Mouse (Mus musculus): ENCODE data around the gene Dhx58. TPM values are rescaled to one million over a fixed set of nuclear protein-coding genes. Genes with fewer than 3 reads are reported as not detected.

The Dhx58 gene
- polyA plus RNA-seq, 1 experiment, result 6.5 TPM

DNA sequence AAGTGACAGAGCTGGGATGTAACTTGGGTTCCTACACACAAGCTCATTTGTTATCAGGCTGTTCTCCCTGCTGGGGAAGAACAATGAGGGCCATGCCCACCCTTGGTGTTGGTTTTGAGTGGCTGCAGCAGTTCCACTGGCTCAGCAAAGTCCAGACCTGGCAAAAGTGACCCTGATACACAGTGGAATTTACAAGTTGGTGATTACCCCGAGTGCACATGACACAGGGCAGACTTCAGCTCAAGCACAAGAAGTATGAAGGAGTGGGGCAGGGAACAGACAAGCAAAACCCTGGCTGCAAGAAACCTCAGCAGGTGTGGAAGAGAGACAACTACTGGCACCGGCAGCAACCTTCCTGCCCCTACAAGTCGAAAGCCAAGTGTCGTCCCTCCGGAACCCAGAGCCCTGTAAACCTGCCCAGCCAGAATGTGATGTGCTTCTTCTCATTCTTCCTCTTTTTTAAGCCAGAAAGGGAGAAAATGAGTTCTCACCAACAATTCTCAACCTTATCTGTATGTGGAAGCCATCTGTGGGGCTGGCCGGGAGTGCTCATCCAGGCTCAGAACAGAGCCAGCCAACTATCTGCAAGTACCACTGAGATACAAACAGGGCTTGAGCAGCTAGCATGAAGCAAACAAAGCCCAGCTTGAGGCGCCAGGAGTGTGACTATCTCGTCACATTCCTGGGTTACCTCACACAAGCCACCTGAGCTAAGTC is 17.9 kb upstream of the Dhx58 start:
- no peak for DNase-seq (ENCODE audit: low read depth)

DNA sequence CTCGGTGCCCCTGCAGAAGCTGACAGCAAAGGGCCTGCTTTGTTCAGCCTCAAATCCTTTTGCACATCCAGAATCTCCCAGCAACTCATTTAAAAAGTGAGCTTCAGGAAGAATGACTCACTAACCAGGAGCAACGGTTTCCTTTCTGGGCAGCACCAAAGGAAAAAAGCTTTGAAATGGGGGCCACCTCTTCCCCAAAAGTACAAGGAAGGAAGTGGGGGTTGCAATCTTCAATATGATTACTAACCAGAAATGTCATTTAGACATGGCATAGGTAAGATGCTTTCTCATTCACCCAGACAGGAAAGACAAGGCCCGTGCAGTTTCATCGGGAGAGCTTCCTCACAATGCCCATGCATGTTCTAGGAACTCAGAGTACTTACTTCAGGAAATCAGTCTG is 17.2 kb upstream of the Dhx58 start:
- DNase-seq (ENCODE audit: low read depth), result no peak

DNA sequence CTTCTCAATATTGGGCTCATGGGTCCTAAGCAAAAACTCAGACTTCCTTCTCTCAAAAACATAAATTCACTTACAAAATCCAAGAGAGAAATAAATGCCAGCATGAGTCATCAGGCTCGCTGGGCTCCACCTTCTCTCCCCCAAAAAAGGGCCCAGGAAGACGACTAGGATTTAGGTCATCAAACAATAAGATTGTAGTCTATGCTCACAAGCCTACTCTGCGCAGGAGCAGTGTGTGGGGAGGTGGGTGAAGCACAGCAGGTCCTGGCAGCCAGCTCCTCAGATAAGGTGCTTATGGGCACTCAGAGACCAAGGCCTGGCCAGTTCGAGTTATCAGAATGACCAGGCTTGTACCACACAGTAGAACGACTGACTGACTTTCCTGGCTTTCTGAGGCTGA is 16.3 kb upstream of the Dhx58 start:
- DNase-seq (ENCODE audit: low read depth), result no peak

DNA sequence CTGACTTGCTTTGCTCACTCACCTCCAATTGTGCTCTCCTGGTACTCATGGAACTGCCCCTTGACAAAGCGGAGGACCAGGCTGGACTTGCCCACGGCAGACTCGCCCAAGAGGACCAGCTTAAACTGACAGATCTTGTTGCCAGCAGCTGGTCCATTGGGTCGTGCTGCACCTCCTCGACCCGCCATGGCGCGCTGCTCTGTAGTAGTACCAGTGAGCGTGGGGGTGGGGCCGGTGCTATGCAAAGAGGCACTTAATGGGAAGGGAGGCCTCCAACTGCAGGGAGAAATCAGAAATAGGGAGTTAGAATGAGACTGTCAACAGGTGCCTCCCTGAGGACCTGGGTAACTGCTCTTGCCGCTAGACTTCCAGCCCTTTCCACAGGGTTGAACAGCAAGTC is 15.8 kb upstream of the Dhx58 start:
- no peak for DNase-seq (ENCODE audit: low read depth)

DNA sequence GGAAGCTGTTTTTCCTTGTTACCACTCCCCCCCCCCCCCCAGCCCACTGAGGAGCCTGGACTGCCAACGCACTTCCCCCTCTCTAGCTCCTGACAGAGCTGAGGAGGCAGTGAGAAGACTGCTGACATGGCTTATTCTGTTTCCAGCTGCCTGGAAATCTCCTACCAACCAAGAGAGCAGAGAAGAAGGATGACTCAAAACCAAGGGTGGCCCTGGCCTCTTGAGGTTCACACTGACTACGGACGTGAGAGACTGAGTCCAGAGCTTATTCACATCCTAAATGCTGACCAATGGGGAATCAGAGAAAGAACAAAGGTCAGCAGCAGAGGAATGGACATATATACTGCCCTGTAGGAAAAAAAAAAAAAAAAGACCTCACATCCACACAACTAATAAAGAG is 15.2 kb upstream of the Dhx58 start:
- no peak for DNase-seq (ENCODE audit: low read depth)

DNA sequence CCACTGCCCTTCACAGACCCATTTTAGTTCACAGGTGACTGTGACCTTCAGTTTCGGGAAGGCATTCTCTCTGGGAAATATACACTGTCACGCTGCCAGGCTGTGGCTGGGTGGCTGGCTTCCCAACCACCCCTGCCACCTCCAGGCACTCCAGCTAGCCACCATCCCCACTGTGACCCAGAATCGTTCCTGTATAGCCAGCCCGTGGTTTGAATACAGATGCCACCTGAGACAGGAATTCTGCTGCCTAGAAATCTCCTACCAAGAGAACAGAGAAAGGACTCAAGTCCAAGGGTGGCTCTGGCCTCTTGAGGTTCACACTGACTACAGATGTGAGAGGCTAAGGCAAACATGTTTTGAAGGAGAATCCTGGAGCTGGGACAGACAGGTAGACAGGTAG is 14.8 kb upstream of the Dhx58 start:
- DNase-seq (ENCODE audit: low read depth), result no peak

DNA sequence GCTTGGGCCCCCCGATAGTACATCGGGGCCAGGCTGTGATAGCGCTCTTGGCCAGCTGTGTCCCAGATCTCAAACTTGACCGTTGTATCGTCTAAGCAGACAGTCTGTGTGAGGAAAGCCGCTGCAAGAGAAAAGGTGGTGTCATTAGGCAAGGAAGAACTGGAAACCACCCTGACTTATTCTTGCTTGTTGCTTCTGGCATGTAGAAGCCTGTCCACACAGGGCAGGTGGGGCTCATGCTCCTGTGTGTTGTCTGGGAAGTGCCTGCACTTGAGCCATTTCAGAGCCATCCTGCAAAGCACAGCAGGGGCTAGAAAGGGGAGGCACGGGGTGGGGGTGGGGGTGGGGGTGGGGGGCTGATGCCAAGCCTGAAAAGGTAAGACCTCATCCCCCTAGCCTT is 14.4 kb upstream of the Dhx58 start:
- no peak for DNase-seq (ENCODE audit: low read depth)

DNA sequence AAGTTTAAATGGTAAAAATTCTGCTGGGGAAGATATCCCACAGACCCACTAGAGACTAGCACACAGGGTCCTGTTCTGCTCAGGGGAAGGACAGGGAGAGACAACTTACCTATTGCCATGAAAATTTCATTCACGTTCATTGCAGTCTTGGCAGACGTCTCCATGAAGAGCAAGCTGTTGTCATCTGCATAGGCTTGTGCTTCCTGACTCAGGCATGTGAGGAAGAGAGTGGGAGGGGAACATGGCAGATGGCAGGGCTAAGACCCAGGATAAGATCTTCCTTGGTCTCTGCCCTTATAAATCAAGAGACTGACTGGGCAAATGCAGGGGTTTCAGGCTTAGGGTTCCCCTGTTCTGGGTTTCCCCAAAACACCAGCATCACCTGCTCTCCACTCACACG is 12.6 kb upstream of the Dhx58 start:
- DNase-seq (ENCODE audit: low read depth), result no peak

DNA sequence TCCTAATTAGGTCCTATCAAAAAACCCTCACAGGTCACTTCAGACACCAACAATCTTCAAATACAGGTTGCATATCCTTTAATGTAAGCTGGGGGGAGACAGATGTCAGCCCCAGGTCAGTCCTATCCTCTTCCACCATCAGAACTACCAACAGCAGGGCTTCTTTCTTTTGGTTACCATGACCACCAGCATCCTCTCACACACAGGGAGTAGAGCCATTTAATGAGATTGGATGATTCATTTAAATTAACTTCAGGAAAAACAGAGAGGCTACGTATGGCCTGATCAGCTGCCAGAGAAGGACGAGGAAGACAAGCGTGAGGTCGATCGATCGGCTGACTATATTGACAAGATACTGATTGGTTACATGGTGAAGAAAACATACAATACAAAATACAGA is 10.9 kb upstream of the Dhx58 start:
- no peak for DNase-seq (ENCODE audit: low read depth)

DNA sequence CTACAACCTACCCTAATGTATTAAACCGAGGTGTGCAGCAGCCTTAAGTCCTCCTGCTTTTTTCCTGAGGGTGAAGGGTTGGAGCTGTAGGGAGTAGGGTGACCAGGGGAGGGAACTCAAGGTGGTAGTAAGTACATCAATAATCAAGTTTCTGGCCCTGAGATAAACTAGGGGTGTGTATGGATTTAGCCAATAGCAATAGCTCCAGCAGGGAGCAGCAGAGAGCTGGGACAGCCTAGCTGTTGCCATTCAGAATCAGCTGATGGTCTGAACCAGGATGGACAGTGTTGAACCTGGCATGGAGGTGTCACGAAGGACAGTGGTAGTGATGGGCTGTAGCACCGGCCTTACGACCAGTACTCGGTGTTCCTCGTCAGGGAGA is 10.5 kb upstream of the Dhx58 start:
- no peak for DNase-seq (ENCODE audit: low read depth)

DNA sequence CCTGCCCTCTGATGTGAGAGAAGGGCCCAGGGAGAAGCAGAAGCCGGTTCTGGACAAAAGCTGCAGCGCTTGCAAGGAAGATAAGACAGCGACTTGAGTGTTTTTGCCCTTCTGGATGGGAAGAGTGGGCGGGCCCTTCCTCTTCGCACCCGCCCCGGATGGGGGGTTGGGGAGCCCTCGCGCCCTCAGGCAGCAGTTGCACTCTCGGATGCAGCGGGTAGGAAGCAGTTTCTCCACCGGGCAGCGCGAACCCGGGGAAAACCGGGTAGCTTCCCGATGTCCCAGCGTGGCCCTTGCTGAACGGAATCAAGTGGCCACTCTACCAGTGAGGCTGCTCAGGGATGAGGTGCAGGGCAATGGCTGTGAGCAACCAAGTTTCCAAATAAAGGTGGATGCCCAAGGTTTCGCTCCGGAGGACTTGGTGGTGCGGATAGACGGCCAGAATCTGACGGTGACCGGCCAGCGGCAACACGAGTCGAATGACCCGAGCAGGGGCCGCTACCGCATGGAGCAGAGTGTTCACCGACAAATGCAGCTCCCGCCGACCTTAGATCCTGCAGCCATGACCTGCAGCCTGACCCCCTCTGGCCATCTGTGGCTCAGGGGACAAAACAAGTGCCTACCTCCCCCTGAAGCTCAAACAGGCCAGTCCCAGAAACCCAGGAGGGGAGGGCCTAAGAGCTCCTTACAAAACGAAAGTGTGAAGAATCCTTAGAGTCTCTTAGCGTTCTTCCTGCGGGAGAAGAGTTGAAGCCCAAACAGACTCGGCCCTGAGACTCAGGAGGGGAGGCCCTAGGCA is 9.9 kb upstream of the Dhx58 start, which contains the start of gene Hspb9:
Gene Hspb9, plus strand, starts transcription at position 116 of the 799 bp plus-strand sequence.
- DNase-seq (ENCODE audit: low read depth), result no peak

DNA sequence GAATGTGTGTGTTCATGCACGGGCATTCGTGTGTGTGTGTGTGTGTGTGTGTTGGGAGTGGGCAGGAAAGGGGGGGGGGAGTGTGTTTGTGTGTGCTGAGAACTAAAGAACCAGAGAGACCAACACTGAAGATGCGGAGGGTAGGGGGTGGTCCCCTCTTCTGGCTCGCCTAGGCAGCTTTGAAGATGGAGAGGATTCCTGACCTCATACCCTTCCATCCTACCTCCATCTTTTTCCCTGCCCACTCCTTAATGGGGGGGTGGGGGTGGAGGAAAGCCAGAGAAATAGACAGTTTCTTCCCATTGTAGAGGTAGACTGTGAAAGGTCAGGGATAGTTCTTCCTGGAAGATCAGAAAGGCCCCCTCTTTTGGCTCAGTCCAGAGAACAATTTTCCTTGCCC is 9.1 kb upstream of the Dhx58 start:
- no peak for DNase-seq (ENCODE audit: low read depth)

DNA sequence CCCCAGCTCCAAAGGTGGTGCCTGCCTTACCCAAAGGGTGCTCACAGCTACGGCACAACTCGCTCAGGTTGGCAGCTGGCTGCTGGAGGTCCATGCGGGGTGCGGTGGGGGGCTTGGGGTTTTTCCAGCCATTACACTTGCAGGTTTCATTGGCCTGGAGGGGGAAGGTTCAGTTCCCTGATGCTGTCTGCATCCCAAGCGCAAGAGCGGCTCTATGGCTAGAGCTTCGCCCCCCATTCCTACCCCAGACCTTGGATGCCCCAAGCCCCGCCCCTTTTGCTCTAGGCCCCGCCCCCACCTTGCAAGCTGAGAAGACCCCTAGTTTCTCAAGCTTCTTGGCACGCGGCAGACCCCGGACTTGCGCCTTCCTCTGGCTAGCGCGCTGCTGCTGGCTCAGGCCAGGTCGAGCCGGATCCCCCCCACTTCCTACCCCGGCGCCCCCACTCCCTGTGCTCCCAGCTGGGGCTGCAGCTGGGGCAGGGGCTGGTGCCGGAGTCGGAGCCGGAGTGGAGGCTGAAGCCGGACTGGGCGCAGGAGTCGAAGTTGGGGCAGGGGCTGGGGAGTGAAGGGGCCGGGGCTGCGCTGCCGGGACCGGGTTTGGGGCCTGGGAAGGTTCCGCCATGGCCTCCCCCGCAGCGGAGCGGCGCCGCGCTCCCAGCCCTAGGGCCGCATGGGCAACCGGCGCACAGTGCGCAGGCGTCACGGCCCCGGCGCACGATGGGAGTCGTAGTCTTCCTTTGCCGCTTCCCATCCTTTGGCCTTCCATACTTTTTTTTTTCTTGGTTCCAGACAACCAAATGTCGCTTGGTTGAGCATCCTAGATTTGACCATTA is 7.9 kb upstream of the Dhx58 start, which contains the start of gene Kat2a:
Gene Kat2a, minus strand, starts transcription at position 683 of the 833 bp plus-strand sequence.
- DNase-seq (ENCODE audit: low read depth), result no peak

DNA sequence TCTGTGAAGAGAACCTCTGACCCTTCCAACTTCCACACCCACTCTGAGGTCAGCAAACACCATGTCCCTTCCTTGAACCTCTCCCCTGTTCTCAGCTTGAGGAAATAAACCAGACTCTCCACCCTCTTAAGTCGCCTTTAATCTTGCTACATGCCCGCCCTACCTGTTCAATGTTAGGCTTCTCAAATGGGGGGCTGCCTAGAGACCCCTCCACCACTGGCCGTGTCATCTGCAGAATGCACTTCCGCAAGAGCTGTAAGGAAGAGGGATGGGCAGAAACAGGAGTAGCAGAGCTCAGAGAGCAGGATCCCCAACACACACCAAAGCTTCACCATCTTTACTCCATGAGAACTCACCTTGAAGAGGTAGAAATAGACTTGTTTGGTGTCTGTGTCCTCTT is 6.9 kb upstream of the Dhx58 start:
- no peak for DNase-seq (ENCODE audit: low read depth)

DNA sequence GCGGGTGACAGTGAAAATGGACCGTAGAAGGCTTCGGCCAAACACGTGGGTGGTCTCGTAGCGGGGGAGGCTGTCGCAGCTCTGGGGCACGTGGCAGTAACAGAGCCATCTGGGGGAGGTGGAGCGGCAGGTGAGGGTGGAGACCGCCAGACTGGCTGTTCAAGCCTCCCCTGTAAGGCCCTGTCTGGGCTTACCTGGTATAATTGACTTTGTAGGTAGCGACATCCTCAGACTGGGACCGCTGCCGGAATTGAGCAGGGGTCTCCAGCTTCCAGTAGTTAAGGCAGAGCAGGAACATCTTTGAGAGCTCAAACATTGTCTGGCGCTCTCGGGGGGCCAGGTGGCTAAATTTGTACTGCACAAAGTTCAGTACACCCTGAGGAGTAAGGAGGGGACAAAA is 6.5 kb upstream of the Dhx58 start:
- no peak for DNase-seq (ENCODE audit: low read depth)

DNA sequence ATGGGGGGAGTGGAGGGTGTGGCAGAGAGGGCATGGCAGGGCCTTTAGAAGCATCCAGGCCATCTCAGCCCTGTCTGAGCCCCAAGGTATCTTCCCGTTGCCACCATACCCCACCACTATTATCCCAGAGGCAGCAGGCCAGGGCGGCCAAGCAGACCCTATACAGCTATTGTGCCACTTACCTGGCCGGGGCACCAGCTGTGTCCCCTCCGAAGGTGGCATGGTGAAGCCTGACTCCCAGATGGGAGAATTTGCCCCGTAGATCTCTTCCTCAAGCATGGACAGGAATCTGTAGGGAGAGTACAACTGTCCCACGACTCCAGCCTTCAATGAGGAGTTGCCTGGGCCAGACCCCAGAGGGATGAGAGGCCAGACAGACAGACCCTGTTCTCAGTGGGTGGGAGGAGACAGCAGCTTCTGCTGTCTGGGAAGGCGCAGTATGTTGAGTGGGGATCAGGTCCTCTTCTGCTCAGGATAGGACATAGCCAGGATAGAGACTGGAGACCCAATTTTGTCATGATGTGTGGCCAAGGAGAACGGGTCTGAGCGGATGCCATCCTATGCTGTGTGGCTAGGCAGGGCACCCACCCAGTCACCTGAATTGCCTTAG is 5.2 kb upstream of the Dhx58 start:
- no peak for DNase-seq (ENCODE audit: low read depth)

DNA sequence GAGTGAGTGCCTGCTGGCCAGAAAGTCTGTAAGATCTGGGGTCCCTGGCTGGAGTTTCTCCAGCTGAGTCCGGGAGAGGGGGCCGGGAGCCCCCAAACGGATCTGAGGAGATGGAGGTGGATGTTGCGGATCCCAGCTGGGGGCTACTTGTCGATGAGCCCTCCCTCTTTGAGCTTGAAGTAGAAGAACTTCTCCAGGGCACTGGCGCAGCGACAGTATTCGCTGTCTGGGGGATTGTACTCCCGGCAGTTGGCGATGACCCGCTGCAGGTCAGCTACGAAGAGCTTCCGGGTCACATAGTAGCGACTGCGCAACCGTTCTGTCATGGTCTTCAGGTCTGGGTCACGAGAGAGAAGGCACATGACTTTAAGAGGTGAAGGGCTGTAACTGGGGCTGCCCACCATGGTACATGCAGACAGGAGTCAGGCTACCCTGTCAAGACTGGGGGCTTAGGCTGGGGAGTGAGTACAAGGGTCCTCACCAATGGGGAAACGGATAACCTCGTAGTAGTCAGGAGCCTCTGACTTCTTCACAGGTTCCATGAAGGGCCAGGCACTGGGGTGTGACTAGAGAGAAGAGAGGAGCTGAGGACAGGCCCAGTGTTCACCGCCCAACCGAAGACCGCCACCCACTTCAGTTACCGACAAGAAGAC is 1.1 kb upstream of the Dhx58 start:
- DNase-seq (ENCODE audit: low read depth), result no peak

DNA sequence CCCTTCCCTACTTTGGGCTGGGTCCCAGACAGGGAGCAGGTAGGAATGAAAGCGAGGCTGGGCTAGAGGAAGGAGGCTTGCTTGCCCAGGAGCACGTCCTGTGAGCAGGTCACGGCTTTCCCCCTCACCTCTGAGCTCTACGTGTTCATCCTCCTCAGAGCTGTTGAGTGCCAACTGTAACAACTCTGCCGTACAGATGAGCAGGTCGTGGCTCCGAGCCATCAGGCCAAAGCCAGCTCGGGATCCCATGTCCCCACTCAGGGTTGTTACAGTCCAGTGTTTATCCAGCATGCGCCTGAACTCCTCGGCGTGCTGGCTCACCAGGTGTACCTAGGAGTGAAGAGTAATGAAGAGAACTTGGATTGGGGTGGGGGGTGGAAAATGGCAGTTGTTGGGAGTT is 705 bp downstream of the Dhx58 start:
- no peak for DNase-seq (ENCODE audit: low read depth)

DNA sequence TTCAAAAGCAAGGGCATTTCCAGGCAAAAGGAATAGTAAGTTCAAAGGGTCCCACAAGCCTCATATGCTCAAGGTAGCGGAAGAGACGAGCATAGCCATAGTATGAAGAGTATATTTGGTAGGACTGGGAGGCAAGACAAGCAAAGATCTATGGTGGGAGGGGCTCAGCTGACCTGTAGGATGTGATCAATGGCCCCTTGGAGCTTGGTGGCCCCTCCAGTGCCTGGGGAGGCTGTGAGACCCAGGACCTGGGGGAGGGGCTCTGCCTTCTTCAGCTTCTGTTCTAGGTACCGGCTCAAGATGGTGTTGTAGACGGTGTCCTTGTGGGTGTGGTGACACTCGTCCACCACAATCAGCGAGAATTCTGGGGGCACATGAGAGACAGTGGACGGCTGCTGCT is 1.2 kb downstream of the Dhx58 start:
- no peak for DNase-seq (ENCODE audit: low read depth)

DNA sequence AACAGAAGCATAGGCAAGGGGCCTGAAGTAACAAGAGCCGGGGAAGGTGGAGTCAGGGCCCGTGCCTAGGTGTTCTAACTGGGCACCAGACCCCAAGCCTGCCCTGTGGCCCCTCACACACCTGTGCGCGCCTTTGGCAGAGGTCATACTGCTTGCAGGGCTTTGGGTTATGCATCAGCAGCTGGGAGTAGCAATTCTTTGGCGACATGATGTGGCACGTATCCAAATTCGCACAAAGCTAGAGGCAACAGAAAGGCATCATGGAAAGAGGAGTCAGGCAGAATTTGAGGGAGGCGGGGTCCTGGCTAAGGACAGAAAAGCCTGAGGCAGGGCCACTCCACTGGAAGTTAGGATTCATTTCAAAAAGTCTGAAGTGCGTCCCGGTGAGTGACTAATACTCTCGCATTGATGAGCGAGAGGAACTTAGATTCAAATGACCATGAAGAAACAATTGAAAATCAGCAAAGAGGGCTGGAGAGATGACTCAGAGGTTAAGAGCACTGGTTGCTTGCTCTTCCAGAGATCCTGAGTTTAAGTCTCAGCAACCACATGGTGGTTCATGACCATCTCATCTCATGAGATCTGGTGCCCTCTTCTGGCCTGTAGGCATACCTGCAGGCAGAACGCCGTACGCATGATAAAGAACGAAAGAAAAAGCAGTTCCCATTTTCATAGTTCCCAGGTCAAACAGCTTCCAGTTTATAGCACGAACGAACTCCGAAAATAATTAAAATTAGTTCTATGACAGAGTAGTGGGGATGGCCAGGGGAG is 1.8 kb downstream of the Dhx58 start:
- no peak for DNase-seq (ENCODE audit: low read depth)

DNA sequence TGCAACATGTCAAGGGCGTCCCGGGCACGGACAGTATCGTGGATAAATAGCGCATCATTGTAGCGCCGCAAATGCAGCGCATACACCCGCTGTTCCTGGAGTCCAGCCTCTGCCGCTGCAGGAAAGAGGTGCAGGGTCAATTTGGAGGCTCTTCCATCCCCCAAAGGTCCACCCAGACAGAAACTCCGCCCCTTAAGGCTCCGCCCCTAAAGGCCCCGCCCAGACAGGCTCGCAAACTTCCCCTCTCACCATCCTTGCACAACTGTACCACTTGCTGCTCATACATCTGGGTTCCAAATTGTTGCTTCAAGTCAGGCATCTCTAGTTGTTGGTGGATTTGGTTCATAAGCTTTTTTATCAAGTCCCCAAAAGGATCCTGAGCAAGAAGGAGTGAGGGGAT is 2.8 kb downstream of the Dhx58 start:
- DNase-seq (ENCODE audit: low read depth), result no peak
